Mouse (Mus musculus) limb, embryonic 14.5 days (tissue): ENCODE measurements around the gene Msi2. TPM values are rescaled to one million over a fixed set of nuclear protein-coding genes. Genes with fewer than 3 reads are reported as not detected.
A peak's percentile ranks its signal among the peaks of the same experiment; 100 is the strongest.

Experiments
- ATAC-seq: fragments of 200-750 bp; cut with Nextera tagmentation; 2 replicates; pipeline ENCODE4 v1.8.0; 2017; ENCODE audit warnings: low read depth, moderate number of reproducible peaks, moderate TSS enrichment; ENCODE audit not compliant: low FRiP score
- DNase-seq: peaks from one replicate; pipeline ENCODE4 v3.0.0-alpha.2; 2015; ENCODE audit warnings: low spot score
- H3K27ac ChIP-seq: fragments of 300-500 bp; sonication (generic); replicated peaks from 2 replicates; pipeline ENCODE4 v1.5.1; 2014; ENCODE audit warnings: low read depth, mild to moderate bottlenecking, low read length, moderate library complexity, mixed read lengths
- H3K27me3 ChIP-seq: fragments of 300-500 bp; sonication (generic); 2 replicates; pipeline ENCODE4 v1.6.1; 2014; ENCODE audit warnings: low read length, mixed read lengths; ENCODE audit not compliant: control insufficient read depth, insufficient read depth
- H3K36me3 ChIP-seq: fragments of 300-500 bp; sonication (generic); 2 replicates; pipeline ENCODE4 v1.6.1; 2014; ENCODE audit warnings: mild to moderate bottlenecking, low read length, moderate library complexity, mixed read lengths; ENCODE audit not compliant: control insufficient read depth, insufficient read depth
- H3K4me1 ChIP-seq: fragments of 300-500 bp; sonication (generic); 2 replicates; pipeline ENCODE4 v1.6.1; 2014; ENCODE audit warnings: antibody characterized with exemption, low read length, mixed read lengths; ENCODE audit not compliant: control insufficient read depth, insufficient read depth
- H3K4me2 ChIP-seq: fragments of 300-500 bp; sonication (generic); replicated peaks from 2 replicates; pipeline ENCODE4 v1.6.1; 2014; ENCODE audit warnings: low read depth, mild to moderate bottlenecking, low read length, moderate library complexity; ENCODE audit not compliant: severe bottlenecking
- H3K4me3 ChIP-seq: fragments of 300-500 bp; sonication (generic); replicated peaks from 2 replicates; pipeline ENCODE4 v1.5.1; 2014; ENCODE audit warnings: low read length
- H3K9ac ChIP-seq: fragments of 300-500 bp; sonication (generic); 2 replicates; pipeline ENCODE4 v1.6.1; 2014; ENCODE audit warnings: mild to moderate bottlenecking, low read depth, low read length, moderate library complexity; ENCODE audit not compliant: severe bottlenecking
- H3K9me3 ChIP-seq: fragments of 300-500 bp; sonication (generic); 2 replicates; pipeline ENCODE4 v1.6.1; 2016; ENCODE audit warnings: low read length; ENCODE audit not compliant: control insufficient read depth
- POLR2A ChIP-seq: fragments of 200-500 bp; IDR thresholded peaks from 2 replicates; pipeline ENCODE4 v1.8.0; 2012; ENCODE audit warnings: inconsistent platforms, mild to moderate bottlenecking, moderate library complexity, borderline replicate concordance; ENCODE audit not compliant: insufficient read depth, insufficient read length; ENCODE audit errors: extremely low read depth
- WGBS: fragments of 180-500 bp; shearing (Covaris S2); extraction: QIAGEN DNeasy Blood & Tissue Kit; methylation state at CpG from one replicate; pipeline ENCODE4 v1.1.7; 2014; 5-methylcytosine and 5-hydroxymethylcytosine counted together
- polyA plus RNA-seq, 2 experiments: library from polyadenylated mRNA; depleted of rRNA in 1 of 2; stranded (reverse) in 1 of 2; unstranded in 1 of 2; fragments of >200 nt; fragmentation: Nextera tagmentation in 1 of 2; extraction: Ambion mirVana in 1 of 2; gene quantifications; 2 replicates each; pipeline versions ENCODE4 v1.2.1 to v1.2.3; 2012 to 2014

The Msi2 gene
- polyA plus RNA-seq, 2 experiments: 13.9 to 36.5 TPM

- no peaks in the 10 kb centered on the region for H3K36me3 ChIP-seq
- peak; percentile 39 for ATAC-seq
- TF ChIP-seq POLR2A: no peak
- no peak overlapping the region for H3K9ac ChIP-seq
- 0 out of 2 replicates have a peak overlapping the region, but pooled peaks have one; percentile 8 for H3K27ac ChIP-seq
- no peak overlapping the region for H3K4me2 ChIP-seq
- H3K4me1 ChIP-seq: peaks cover 68% of the 10 kb centered on the region
- H3K27me3 ChIP-seq: 0 out of 2 replicates have a peak, but pooled peaks cover 4% of the 10 kb centered on the region
- DNase-seq: no peak
- WGBS: 30% methylated on average over 4 of the region's 4 CpGs
- no peaks in the 10 kb centered on the region for H3K9me3 ChIP-seq
- no peak overlapping the region for H3K4me3 ChIP-seq
Observed at GRCm38 (mm10) chr11:88557116-88557768, 161.1 kb downstream of the Msi2 start.

DNA sequence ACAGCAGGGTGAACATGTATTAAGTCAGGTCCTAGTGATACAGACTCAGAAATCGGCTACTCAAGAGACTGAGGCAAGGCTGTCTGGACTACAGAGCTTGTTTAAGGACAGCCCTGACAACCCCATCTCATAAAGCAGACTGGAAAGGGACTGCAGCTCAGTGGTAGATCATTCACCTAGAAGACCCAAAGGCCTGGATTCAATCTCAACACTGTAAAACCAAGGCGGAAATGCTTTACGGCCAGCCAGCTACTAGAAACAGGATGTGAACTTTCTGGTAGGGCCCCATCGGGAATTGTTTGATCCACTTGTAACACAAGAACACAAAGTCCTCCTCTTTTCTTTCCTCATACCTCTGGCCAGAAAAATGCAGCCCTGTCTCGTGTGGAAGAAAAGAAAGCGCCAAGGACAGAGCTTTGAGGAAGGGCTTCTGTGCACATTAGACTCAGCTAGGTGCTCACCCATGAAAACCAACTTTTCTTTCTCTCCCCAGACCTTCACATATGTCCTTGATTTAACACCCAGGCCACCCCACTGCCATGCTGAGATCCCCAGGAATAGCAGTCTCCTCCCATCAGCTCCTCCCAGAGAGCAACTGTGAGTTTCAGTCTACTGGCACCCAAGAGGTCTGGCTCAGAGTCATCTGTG is 162.3 kb downstream of the Msi2 start:
- Histone ChIP-seq H3K27ac (peak overlapping the region; percentile 58; the same call in 1 of the 2 replicates), H3K9me3 (no peaks in the 10 kb centered on the region), H3K4me1 (peaks cover 65% of the 10 kb centered on the region), H3K4me3 (no peak overlapping the region), H3K9ac (no peak overlapping the region; the same call in 1 of the 2 replicates), H3K27me3 (0 out of 2 replicates have a peak, but pooled peaks cover 4% of the 10 kb centered on the region), H3K4me2 (no peak overlapping the region; the same call in 1 of the 2 replicates), H3K36me3 (no peaks in the 10 kb centered on the region)
- TF ChIP-seq POLR2A: no peak
- DNase-seq (peak; percentile 89), ATAC-seq (peak; percentile 23; the same call in 1 of the 2 replicates)
- 6% methylated on average over 6 of the region's 6 CpGs for WGBS

DNA sequence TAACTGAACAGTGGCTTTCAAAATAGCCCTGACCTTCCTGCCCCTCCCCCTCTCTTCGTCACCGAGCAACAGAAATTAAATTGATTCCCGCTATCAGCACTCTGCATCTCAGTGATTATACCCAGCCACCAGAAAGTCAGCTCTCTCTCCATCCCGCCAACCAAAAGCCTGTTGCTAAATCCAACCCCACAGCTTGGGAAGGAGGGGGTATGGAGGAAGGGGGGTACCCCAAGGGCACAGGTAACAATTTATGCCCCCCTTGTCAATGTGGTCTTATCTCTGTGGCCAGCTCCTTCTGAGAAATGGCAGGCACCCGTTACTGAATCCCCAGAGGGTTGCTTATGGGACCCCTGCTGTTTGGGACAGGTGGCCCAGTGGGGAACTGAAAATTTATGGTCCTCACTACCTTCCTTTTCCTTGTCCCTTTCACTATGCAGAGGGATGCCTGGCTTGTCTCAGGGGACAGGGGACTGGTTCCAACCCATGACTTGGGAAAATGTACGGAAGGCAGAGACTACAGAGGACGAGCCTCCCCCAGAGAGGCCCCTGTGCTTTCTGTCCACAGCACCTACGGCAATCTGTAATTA is 163.0 kb downstream of the Msi2 start:
- 25% methylated on average over 8 of the region's 8 CpGs for WGBS
- Histone ChIP-seq H3K4me2 (no peak overlapping the region), H3K4me3 (no peak overlapping the region)

GRCm38 (mm10) chr11:88553521-88554310 is 164.6 kb downstream of the Msi2 start:
- Histone ChIP-seq H3K27ac (no peak overlapping the region), H3K9ac (no peak overlapping the region), H3K4me2 (no peak overlapping the region), H3K9me3 (no peaks in the 10 kb centered on the region), H3K4me1 (peaks cover 69% of the 10 kb centered on the region), H3K4me3 (no peak overlapping the region), H3K27me3 (0 out of 2 replicates have a peak, but pooled peaks cover 4% of the 10 kb centered on the region), H3K36me3 (no peaks in the 10 kb centered on the region)
- 67% methylated on average over 11 of the region's 11 CpGs for WGBS
- no peak for TF ChIP-seq POLR2A
- no peak for DNase-seq
- no peak for ATAC-seq

More for the DNA sequence above, 163.0 kb downstream of the Msi2 start:
- Histone ChIP-seq H3K27ac (no peak overlapping the region), H3K9ac (no peak overlapping the region), H3K36me3 (no peaks in the 10 kb centered on the region), H3K9me3 (no peaks in the 10 kb centered on the region), H3K4me1 (peaks cover 65% of the 10 kb centered on the region), H3K27me3 (0 out of 2 replicates have a peak, but pooled peaks cover 4% of the 10 kb centered on the region)
- DNase-seq (no peak), ATAC-seq (no peak)
- TF ChIP-seq POLR2A: no peak

DNA sequence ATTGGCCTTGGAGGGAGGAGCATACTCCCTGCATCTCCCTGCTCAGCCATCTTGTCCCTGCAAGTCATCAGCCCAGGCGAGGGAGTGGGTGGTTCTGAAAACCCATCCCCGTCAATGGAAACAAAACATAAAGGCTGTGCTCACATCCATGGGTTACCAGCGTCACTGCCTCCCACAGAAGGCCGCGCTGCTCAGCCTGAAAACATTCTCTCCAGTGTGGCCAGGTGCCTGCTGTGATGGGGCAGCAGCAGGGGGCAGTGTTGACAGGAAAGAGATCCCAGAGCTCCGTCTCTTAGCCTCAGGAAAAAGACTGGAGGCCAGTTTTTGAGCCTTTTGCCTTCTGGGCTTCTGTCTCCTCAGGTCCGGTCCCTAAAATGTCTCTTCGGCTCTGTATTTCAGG is 165.3 kb downstream of the Msi2 start:
- TF ChIP-seq POLR2A: no peak
- 28% methylated on average over 8 of the region's 8 CpGs for WGBS
- Histone ChIP-seq H3K9me3 (no peaks in the 10 kb centered on the region), H3K4me3 (no peak overlapping the region), H3K27ac (no peak overlapping the region), H3K27me3 (0 out of 2 replicates have a peak, but pooled peaks cover 4% of the 10 kb centered on the region), H3K4me1 (peaks cover 72% of the 10 kb centered on the region), H3K36me3 (no peaks in the 10 kb centered on the region), H3K4me2 (no peak overlapping the region), H3K9ac (no peak overlapping the region)
- DNase-seq: peak; percentile 64
- ATAC-seq: no peak
